25 mouse cellular contexts compared by ENCODE assay signal in the genomic region with DNA sequence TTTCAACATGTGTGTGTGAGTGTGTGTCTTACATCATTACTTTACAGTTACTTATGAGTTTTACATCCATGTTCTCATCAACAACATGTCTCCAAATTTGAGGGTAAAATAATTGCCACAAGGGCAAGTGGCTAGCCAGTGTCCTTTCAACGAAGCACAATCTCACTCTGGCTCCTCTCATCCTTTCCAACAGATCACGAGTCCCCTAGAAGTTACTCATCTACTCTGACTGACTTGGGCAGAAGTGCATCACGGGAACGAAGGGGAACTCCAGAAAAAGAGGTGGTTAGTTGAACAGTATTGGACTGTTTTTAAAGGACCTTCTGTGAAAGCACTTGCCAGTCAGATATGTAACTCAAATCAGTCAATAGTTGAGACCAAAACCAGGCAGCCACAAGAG.
"Had no signal": no experiment of that assay in that cellular context is flagged by ENCODE, and none has a peak within 500 bp of the region (broad histone marks: within the 10 kb centered on the region; RNA-seq: fewer than 3 reads in every experiment).

No protein-coding gene starts in this region.

- H3K27ac ChIP-seq: embryonic facial prominence, embryonic 10.5 days; embryonic facial prominence, embryonic 12.5 days; embryonic facial prominence, embryonic 13.5 days; embryonic facial prominence, embryonic 15.5 days; forebrain, embryonic 10.5 days; forebrain, embryonic 12.5 days; forebrain, embryonic 13.5 days; forebrain, embryonic 15.5 days; gastrocnemius, adult 2 months; heart, adult 2 months; heart, embryonic 10.5 days had no signal

- H3K36me3 ChIP-seq: embryonic facial prominence, embryonic 12.5 days; embryonic facial prominence, embryonic 13.5 days; embryonic facial prominence, embryonic 15.5 days had no signal

- H3K9me3 ChIP-seq: embryonic facial prominence, embryonic 10.5 days; embryonic facial prominence, embryonic 12.5 days; embryonic facial prominence, embryonic 13.5 days; embryonic facial prominence, embryonic 15.5 days; forebrain, embryonic 10.5 days; forebrain, embryonic 12.5 days; forebrain, embryonic 13.5 days; forebrain, embryonic 15.5 days; heart, embryonic 10.5 days had no signal

- DNase-seq: cerebellum, adult 9-10 months; cerebellum, adult 9-11 months; cerebellum, postnatal 10 days; cerebellum, postnatal 14 days; cerebellum, postnatal 25 days; cerebellum, postnatal 36 days; embryo, embryonic 11 days; forebrain, postnatal 0 days; gastrocnemius, adult 2 months; gastrocnemius, postnatal 14 days; gastrocnemius, postnatal 25 days; gastrocnemius, postnatal 36 days; heart, adult 11 months; heart, adult 18-20 months; heart, adult 2 months had no signal

- H3K27me3 ChIP-seq: embryonic facial prominence, embryonic 12.5 days; embryonic facial prominence, embryonic 13.5 days; embryonic facial prominence, embryonic 15.5 days; forebrain, embryonic 12.5 days; forebrain, embryonic 13.5 days; forebrain, embryonic 15.5 days had no signal

- H3K9ac ChIP-seq: embryonic facial prominence, embryonic 12.5 days; embryonic facial prominence, embryonic 13.5 days; embryonic facial prominence, embryonic 15.5 days; forebrain, embryonic 12.5 days; forebrain, embryonic 13.5 days; forebrain, embryonic 15.5 days; forebrain, postnatal 0 days had no signal

- H3K4me2 ChIP-seq: embryonic facial prominence, embryonic 12.5 days; embryonic facial prominence, embryonic 13.5 days; embryonic facial prominence, embryonic 15.5 days; forebrain, embryonic 12.5 days; forebrain, embryonic 13.5 days; forebrain, embryonic 15.5 days had no signal

- H3K4me1 ChIP-seq: embryonic facial prominence, embryonic 10.5 days; embryonic facial prominence, embryonic 12.5 days; embryonic facial prominence, embryonic 13.5 days; embryonic facial prominence, embryonic 15.5 days; forebrain, embryonic 10.5 days; forebrain, embryonic 12.5 days; forebrain, embryonic 13.5 days; forebrain, embryonic 15.5 days had no signal

- H3K4me3 ChIP-seq: embryonic facial prominence, embryonic 10.5 days; embryonic facial prominence, embryonic 12.5 days; embryonic facial prominence, embryonic 13.5 days; embryonic facial prominence, embryonic 15.5 days; erythroblast, embryonic 14.5 days; forebrain, embryonic 10.5 days; forebrain, embryonic 12.5 days; forebrain, embryonic 13.5 days; forebrain, embryonic 15.5 days; gastrocnemius, adult 2 months; heart, adult 2 months; heart, embryonic 10.5 days had no signal
